Mouse (Mus musculus) embryo, embryonic 10.5 days (tissue): Measurements from ENCODE around the gene Gins3.
"Not testable (repeated sequence)": the region's sequence is repeated elsewhere in the genome, so short reads cannot be mapped to it uniquely, and the experiment has no call there.

Experiments
- DNase-seq: peaks from one replicate; pipeline ENCODE4 v3.0.0-alpha.2; 2015; ENCODE audit warnings: low spot score

The Gins3 gene

DNA sequence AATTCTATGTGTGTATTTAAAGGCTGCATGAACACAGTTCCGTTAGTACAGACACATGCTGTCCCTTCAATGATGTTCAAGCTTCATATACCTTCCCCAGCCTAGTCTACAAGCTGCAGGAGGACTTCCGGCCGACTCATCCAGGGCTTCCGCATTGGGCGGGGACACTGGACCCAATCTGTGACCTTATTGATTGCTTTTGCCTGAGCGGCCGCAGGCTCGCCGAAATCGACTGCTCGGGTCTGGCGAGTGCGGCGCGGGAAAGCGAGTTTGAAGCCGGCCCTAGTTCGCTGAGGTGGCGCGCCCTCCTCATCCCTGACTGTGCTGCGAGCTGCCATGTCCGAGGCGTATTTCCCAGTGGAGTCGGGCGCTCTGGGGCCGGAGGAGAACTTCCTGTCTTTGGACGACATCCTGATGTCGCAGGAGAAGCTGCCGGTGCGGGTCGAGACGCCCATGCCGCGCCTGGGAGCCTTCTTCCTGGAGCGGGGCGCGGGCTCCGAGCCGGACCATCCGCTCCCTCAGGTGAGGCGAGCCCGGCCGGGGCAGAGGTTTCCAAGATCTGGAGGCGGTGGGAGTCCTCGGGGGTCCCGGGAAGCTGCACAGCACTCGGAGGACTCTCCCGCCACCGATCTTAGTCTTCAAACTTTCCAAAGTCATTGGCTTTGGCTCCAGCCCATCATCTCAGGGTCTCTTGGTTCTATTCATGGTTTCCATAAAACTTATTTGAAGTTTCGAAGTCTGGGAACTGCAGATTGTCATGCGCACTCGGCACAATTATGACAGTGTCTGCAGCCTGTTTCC lies at the start of gene Gins3:
TSS of gene Gins3 (plus strand) at position 192 of the 801 bp plus-strand sequence.
- DNase-seq, result peak; percentile 97

DNA sequence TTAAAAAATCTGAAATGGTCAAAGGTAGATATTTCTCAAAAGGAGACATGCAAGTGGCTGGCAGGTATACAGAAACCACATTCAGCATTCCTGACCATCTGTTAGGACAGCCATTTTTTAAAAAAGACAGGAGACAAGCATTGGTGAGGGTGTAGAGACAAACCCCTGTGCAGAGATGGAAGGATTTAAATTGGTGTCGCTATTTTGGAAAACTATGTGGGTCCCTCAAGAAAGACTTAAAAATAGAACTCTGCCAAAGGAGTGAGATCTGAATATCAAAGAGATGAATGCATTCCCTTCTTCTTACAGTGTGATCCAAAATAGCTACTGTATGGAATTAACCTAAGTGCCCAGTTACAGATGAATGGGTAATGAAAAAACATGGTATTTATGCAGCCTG lies 45.9 kb upstream of the Gins3 start:
- DNase-seq, result no peak

DNA sequence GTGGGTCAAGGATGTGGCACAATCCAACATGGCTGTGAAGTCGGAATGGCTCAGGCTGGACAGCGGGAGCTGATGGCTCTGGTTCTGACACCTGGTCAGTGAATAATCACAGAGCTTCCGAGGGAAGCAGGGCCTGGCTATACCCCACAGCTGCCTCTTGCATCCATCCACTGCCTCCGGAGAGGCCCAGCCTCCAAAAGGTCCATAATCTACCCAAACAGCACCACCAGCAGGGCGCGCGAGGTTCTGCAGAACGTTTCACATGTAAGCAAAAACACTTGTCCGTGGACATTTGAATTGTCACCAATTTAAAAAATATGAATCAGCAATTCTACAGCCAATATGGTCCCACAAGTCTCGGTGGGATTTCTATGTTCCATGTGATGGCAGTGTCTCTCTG lies 44.0 kb upstream of the Gins3 start:
- no peak for DNase-seq

GRCm38 (mm10) chr8:95590539-95590938 lies 42.7 kb upstream of the Gins3 start:
- no peak for DNase-seq

GRCm38 (mm10) chr8:95592131-95592780 lies 41.0 kb upstream of the Gins3 start:
- DNase-seq, result no peak

DNA sequence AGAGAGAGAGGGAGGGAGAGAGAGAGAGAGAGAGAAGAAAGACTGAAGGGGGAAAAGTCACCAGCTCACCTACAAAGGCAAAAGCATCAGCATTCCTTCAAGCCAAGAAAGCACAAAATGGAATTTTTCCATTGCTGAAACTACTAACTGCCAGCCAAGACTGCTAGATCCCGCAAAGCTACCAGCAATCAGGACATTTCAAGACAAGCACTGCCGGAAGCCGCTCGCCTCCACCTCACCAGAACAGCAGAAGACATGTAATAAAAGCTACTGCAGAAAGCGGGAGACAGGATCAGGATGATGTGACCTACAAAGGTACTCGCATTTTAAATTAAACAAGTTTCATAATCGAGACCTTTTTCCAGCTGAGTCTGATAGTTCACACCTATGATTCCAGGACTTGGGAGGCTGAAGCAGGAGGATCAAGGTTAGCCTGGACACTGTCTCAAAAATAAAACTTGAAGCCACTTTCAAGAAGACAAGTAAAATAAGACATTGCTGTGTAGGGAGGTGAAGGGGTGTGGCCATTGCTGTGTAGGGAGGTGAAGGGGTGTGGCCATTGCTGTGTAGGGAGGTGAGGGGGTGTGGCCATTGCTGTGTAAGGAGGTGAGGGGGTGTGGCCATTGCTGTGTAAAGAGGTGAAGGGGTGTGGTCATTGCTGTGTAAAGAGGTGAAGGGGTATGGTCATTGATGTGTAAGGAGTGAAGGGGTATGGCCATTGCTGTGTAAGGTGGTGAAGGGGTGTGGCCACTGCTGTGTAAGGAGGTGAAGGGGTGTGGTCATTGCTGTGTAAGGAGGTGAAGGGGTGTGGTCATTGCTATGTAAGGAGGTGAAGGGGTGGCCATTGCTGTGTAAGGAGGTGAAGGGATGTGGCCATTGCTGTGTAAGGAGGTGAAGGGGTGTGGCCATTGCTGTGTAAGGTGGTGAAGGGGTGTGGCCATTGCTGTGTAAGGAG lies 39.5 kb upstream of the Gins3 start:
- DNase-seq, result no peak

- no peak for DNase-seq
These were observed 38.1 kb upstream of the Gins3 start for GRCm38 (mm10) chr8:95595131-95595530.

DNA sequence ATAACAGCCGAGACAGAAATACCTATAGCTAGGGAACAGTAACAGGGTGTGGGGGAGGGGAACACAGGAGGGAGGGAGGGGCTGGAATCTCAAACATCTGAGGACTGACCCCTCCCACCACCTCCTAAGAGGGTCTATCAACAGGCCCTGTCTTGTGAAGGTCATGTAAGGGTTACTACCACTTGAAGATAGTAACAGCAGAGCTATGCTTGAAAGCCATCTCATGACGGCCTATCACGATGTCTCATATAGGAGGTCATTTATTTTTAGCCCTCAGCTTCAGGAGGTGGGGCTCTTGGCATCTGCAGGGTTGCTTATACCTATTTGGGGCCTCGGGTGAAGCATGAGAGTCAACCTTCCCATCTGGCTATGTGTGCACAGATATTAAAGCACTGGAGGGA lies 36.4 kb upstream of the Gins3 start:
- no peak for DNase-seq

DNA sequence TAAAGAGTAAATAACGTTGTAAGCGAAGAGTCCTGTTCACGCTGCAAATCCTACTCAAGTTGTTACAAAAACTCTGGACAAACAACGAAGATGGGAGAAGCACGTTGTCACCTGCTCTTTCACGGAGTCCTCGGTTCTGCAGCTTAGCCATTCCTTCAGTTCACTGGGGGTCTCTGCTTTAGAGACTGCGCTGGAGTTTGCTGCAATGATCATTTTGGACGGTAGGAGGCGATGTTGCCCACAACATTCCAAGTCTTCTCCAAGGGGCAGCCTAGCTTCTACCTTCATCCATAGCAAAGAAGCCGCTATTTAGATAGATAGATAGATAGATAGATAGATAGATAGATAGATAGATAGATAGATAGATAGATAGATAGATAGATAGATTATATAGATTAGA lies 33.4 kb upstream of the Gins3 start:
- peak; percentile 89 for DNase-seq

GRCm38 (mm10) chr8:95601306-95601705 lies 31.9 kb upstream of the Gins3 start:
- DNase-seq, result no peak

DNA sequence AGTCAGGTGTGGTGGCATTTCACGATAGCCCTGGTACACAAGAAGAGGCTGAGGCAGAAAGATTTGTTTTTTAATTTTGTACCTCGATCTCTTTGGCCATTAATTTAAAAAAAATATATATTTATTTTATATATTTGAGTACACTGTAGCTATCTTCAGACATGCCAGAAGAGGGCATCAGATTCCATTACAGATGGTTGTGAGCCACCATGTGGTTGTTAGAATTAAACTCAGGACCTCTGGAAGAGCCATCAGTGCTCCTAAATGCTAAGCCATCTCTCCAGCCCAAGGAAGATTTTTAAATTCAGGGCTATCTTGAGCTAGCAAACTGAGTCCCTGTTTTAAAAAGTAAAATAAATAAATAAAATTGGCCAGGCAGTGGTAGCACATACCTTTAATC lies 31.1 kb upstream of the Gins3 start:
- no peak for DNase-seq

DNA sequence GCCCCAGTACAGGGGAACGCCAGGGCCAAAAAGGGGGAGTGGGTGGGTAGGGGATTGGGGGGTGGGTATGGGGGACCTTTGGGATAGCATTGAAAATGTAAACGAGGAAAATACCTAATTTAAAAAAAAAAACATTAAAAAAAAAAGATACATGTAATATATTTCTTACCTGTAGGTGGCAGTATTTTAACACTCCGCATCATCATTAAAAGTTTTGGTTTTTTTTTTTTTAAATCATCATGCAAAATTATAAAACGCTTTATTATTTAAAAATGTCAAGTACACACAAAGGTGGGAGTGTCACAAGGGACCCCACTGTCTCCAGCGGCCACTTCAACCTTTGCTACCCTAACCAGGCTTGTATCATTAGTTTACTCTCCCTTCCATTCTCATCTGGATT lies 26.7 kb upstream of the Gins3 start:
- DNase-seq, result not testable (repeated sequence)

GRCm38 (mm10) chr8:95607210-95607609 lies 26.0 kb upstream of the Gins3 start:
- DNase-seq, result no peak

DNA sequence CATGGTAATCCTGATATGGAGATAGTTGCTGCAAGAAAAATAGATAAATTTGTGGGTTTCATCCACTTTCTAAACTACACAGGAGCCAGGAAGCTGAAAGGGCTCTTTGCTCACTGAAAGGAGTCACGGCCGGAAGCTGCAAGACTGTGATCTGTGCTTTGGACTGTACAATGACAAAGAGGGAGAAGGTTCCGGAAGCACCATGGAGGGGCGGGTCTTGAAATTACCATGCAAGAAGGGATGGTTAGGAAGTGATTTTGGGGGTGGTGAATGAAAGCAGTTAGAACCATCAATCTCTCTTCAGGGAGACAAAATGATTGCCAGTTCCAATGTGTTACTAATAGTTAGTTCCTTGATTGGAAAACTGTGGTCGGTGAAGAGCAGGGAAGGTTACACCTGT lies 23.8 kb upstream of the Gins3 start:
- no peak for DNase-seq

DNA sequence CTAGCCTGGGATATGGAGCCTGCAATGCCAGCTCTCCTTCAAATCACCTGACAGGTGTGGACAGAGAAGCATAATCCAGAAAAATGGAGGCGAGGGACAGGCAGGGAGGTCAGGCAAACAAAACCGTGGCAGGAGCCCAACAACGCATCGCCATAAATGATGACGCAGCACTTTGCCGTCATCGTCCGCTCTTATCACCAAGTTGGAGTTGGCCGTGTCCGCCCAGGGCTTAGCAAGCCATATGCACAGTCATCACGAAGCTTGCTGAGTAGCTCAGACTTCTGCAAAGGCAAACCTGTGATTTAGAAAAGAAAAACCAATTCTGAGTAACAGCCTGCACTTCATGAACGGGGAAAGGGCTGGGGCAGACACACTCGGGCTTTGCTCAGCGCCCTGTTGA lies 22.5 kb upstream of the Gins3 start:
- no peak for DNase-seq

DNA sequence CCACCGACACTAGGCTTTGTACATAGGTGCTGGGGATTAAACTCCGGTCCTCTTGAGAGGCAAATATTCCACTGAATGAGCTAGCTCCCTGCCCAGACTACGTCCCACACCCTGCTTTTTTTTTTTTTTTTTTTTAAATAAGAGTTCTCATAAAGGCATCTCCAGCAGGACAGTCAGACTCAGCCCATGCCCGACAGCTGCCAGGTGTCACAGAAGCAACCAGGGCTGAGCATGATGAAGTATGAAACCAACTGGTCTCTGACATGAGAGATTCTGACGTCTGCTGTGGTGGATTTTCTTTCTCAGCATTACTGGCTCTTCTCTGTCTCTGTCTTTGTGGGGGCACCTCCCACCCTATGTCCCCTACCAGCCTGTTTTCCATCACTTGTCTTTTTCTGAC lies 21.5 kb upstream of the Gins3 start:
- no peak for DNase-seq

DNA sequence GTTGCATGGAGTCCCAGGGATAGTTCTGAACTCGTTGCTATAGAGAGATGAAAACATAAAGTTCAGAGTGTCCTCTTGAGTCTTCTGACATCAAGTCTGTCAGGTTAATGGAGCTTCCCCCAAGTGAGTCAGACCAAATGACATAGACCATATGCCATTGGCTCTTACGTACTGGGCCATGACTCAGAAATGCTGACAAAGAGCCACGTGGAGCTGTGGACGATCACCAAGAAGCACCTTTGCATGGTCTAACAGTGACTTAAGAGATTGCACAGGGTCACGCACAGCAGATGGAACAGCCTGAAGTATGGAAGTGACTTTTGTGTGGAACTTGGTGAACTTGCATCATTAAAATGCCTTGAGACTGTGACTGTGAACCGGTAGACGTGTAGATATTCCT lies 16.9 kb upstream of the Gins3 start:
- no peak for DNase-seq

DNA sequence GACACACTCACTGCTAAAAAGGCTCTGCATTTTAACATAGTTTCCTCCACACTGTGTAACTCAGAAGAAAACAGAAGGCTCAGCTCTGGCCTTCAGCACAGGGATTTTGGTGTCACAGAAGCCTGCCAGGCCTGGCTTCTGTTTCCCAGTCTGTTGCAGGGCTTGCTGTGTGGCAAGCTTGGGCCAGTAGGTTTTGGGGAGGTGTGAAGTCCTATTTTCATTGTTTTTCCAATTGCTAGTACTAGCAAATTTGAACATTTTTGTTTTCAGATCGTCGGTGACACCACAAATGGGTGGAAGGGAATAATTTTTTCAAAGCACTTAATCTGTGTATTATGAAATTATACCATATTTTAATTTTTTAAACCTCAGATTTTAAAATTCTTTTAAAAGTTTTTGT lies 13.2 kb upstream of the Gins3 start:
- no peak for DNase-seq

GRCm38 (mm10) chr8:95624833-95625232 lies 8.4 kb upstream of the Gins3 start:
- DNase-seq, result no peak

DNA sequence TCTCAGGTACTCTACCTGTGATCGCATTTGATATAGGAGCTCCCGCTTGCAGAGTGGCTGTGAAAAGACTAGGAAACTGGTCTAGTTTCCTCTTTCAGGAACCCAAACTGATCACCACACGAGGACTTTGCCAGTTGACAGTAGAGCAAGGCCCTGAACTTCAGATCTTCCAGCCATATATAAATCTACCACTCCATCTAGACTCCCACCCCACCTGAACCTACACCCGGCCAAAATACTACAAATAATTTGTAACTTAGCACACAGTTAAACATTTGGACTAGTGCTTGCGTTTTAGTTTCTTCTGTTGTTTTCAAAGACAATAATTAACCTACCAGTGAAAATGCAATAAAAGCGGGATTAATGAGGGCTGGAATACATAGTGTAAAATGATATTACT lies 413 bp upstream of the Gins3 start:
- no peak for DNase-seq

DNA sequence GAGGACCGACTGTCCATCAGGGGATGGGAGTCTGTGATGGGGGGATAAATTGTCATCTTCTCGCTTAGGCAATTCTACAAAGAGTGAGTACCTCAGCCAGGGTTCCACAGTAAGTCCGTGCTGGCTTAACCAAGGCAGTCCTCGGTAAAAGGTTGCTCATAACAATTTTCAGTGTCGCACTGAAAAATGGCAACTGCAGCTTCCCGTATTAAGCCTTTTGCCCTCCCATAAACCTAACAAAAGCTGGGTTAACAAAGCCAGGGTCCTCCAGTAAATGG lies 749 bp downstream of the Gins3 start:
- DNase-seq, result no peak

GRCm38 (mm10) chr8:95644942-95645341 lies 11.7 kb downstream of the Gins3 start:
- DNase-seq, result no peak

DNA sequence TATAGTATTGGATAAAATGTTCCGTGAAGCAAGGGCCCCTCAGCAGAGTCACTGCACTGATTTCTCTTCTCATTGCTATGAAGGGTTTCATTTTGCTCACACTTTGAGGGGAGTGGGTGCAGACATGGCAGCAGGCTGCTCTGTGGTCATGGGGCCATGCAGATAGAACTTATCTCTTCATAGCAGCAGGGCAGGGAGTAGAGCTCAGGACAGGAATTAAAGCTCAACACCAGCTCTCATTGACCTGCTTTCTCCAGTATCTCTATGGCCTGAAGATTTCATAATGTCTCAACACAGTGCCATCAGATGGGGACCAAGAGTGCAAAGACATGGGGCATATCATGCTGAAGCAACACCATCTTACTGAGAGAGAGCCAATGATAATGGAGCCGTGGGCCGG lies 15.0 kb downstream of the Gins3 start:
- no peak for DNase-seq
